Mouse (Mus musculus) lung, adult 2 months (tissue): Measurements from ENCODE around the gene Abcf3.

Experiments used
- CTCF ChIP-seq: fragments of 200-500 bp; IDR thresholded peaks from 2 replicates; pipeline ENCODE4 v1.5.1; 2011; ENCODE audit warnings: mild to moderate bottlenecking, low read length, control low read depth; ENCODE audit not compliant: insufficient read depth
- POLR2A ChIP-seq: fragments of 200-500 bp; IDR thresholded peaks from 2 replicates; pipeline ENCODE4 v1.6.1; 2011; ENCODE audit warnings: low read depth, mild to moderate bottlenecking, control low read depth, low read length, borderline replicate concordance; ENCODE audit errors: extremely low read depth

- TF ChIP-seq CTCF (no peak), POLR2A (no peak)
Measured at GRCm38 (mm10) chr16:20529375-20529774, 19.0 kb upstream of the Abcf3 start.
